Comparison of ENCODE assay signal across 25 mouse cellular contexts in the genomic region with DNA sequence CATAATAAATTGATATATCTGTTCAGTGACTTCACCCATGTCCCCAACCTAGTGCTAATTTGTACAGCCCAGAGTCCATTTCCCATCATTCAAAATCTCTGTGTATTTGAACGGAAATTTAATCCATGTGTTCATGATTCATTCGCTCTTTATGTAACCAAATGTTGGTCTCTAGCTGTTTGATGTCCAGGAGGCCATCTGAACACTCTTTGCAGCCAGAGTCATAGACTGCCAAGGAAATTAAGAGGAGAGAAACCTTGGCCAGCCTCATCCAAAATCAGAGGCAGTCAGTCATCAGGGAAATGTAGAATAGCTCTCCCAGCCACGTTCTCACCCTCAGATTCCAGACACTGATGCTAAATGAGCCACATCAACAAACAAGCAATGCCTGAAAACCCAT. TPM values are rescaled to one million over a fixed set of nuclear protein-coding genes. Genes with fewer than 3 reads are reported as not detected.
DNase-seq lines count a peak whose midpoint lies in the region; ATAC-seq and TF ChIP-seq lines count a peak whose summit lies in the region.
"Had no signal": no experiment of that assay in that cellular context is flagged by ENCODE, and none has a peak within 500 bp of the region (broad histone marks: within the 10 kb centered on the region; RNA-seq: fewer than 3 reads in every experiment).

No protein-coding gene starts in this region.

- no peaks in the 10 kb centered on the region for H3K36me3 ChIP-seq in intestine, postnatal 0 days (ENCODE audit: control insufficient read depth, insufficient read depth)
- H3K36me3 ChIP-seq: forebrain, embryonic 15.5 days; heart, embryonic 13.5 days; midbrain, embryonic 13.5 days; neural tube, embryonic 12.5 days had no signal

- H3K9me3 ChIP-seq in intestine, postnatal 0 days (ENCODE audit: control insufficient read depth): no peaks in the 10 kb centered on the region
- H3K9me3 ChIP-seq: forebrain, embryonic 15.5 days; heart, embryonic 13.5 days; midbrain, embryonic 13.5 days; neural tube, embryonic 12.5 days had no signal

- no peak overlapping the region for H3K4me3 ChIP-seq in intestine, postnatal 0 days (ENCODE audit: low read depth, low read length)
- H3K4me3 ChIP-seq: erythroblast, embryonic 14.5 days; forebrain, embryonic 15.5 days; heart, embryonic 13.5 days; midbrain, embryonic 13.5 days; neural tube, embryonic 12.5 days had no signal

- DNase-seq in gastrocnemius, postnatal 25 days: peak; percentile 39
- DNase-seq in gastrocnemius, postnatal 4 days (ENCODE audit: low spot score in 2 of 2): no peak
- DNase-seq in 3T3-L1 (ENCODE audit: low read depth, low spot score): peak; percentile 35
- peak; percentile 94 for DNase-seq in brain, adult 2 months (ENCODE audit: low read depth, low spot score)
- DNase-seq in cerebellum, adult 9-11 months: peak; percentile 82
- no peak for DNase-seq in frontal cortex, postnatal 14 days (ENCODE audit: low spot score in 2 of 2)
- DNase-seq in left cerebral cortex, postnatal 4 days: no peak
- DNase-seq: adrenal gland, adult 8-10 months; kidney, adult 11 months; kidney, postnatal 10 days; lung, adult 18-20 months; lung, postnatal 14 days; thymus, postnatal 25 days had no signal

- no peak overlapping the region for H3K27ac ChIP-seq in intestine, postnatal 0 days (ENCODE audit: low read depth, low read length)
- H3K27ac ChIP-seq: forebrain, embryonic 15.5 days; heart, embryonic 13.5 days; midbrain, embryonic 13.5 days; neural tube, embryonic 12.5 days had no signal

- ATAC-seq in intestine, postnatal 0 days: no peak
- ATAC-seq: forebrain, embryonic 15.5 days; hindbrain, embryonic 16.5 days; midbrain, embryonic 13.5 days had no signal

- TF ChIP-seq CTCF in intestine, postnatal 0 days (IDR thresholded peaks at IDR 0.05; ENCODE audit: low read depth): no peak

- 68% methylated on average over 3 of the region's 3 CpGs for WGBS in intestine, postnatal 0 days

- H3K4me1 ChIP-seq in intestine, postnatal 0 days (replicated peaks; ENCODE audit: control insufficient read depth, insufficient read depth, low read length): no peaks in the 10 kb centered on the region
- H3K4me1 ChIP-seq: forebrain, embryonic 15.5 days; midbrain, embryonic 13.5 days; neural tube, embryonic 12.5 days had no signal

- no peak overlapping the region for H3K9ac ChIP-seq in intestine, postnatal 0 days (ENCODE audit: low read depth, low read length)
- H3K9ac ChIP-seq: forebrain, embryonic 15.5 days; heart, embryonic 13.5 days; midbrain, embryonic 13.5 days; neural tube, embryonic 12.5 days had no signal

- no peak overlapping the region for H3K4me2 ChIP-seq in intestine, postnatal 0 days (replicated peaks; ENCODE audit: low read depth)
- H3K4me2 ChIP-seq: forebrain, embryonic 15.5 days; heart, embryonic 13.5 days; midbrain, embryonic 13.5 days; neural tube, embryonic 12.5 days had no signal

- no peaks in the 10 kb centered on the region for H3K27me3 ChIP-seq in intestine, postnatal 0 days (replicated peaks; ENCODE audit: control insufficient read depth, insufficient read depth, low read length)
- H3K27me3 ChIP-seq: forebrain, embryonic 15.5 days; heart, embryonic 13.5 days; midbrain, embryonic 13.5 days; neural tube, embryonic 12.5 days had no signal

- intact Hi-C loops in left cerebral cortex, postnatal 4 days (cut with DNase I): no loop called here

RNA-seq across cellular contexts. Expression of a gene that starts 18.1 kb away (rescaled TPM):
- 1 to 10 TPM; 2.4 to 2.5 TPM for total RNA-seq in gastrocnemius, postnatal 25 days (2021)
- total RNA-seq in gastrocnemius, postnatal 4 days (2021): 10 to 100 TPM in 1 of 2 experiments, 1 to 10 TPM in 1; 9.1 to 10.5 TPM
- 1 to 10 TPM; 1.6 TPM for total RNA-seq in left cerebral cortex, postnatal 4 days (2021)
- 2.5 and 2.9 TPM in 2 replicates for polyA plus RNA-seq in intestine, postnatal 0 days (2015; fragmentation: Nextera tagmentation; extraction: Ambion mirVana)
- polyA plus RNA-seq: C2C12 had no signal

RNA-seq across cellular contexts. Expression of a gene that starts 31.0 kb away (rescaled TPM):
- total RNA-seq in gastrocnemius, postnatal 25 days (2021): not detected
- total RNA-seq in gastrocnemius, postnatal 4 days (2021): not detected
- total RNA-seq in left cerebral cortex, postnatal 4 days (2021): 1 to 10 TPM; 1.0 to 1.1 TPM
- not detected in 2 replicates for polyA plus RNA-seq in intestine, postnatal 0 days (2015; fragmentation: Nextera tagmentation; extraction: Ambion mirVana)
- total RNA-seq: hematopoietic stem cell, adult 5-6 weeks; liver, adult 2 months; megakaryocyte, adult 5-6 weeks had no signal
- polyA plus RNA-seq: C2C12; erythroblast, embryonic 14.5 days; liver, adult 2 months; neural tube, embryonic 12.5 days; small intestine, adult 2 months had no signal

Comparison
In these comparisons a context has a peak if more than half of its experiments do, and no peak if none do; other contexts are left out.
1. DNase-seq: peak in gastrocnemius, postnatal 25 days (single experiment), 3T3-L1 (single experiment), brain, adult 2 months (single experiment) and cerebellum, adult 9-11 months (single experiment); none in gastrocnemius, postnatal 4 days (0 of 2), frontal cortex, postnatal 14 days (0 of 2) and left cerebral cortex, postnatal 4 days (single experiment).